Mouse (Mus musculus) thymus, postnatal 25 days (tissue): ENCODE results near the gene Clpsl2.

Source experiments
- DNase-seq: peaks from one replicate; pipeline ENCODE4 v3.0.0; 2022

Gene Clpsl2

GRCm38 (mm10) chr17:28561613-28562012 is 12.4 kb downstream of the Clpsl2 start:
- DNase-seq: no peak

- DNase-seq: no peak
Observed at GRCm38 (mm10) chr17:28565181-28565580, 16.0 kb downstream of the Clpsl2 start.

GRCm38 (mm10) chr17:28567541-28567940 is 18.3 kb downstream of the Clpsl2 start:
- DNase-seq: no peak

- no peak for DNase-seq
Observed at GRCm38 (mm10) chr17:28571868-28572267, 22.7 kb downstream of the Clpsl2 start.

GRCm38 (mm10) chr17:28572521-28572920 is 23.3 kb downstream of the Clpsl2 start:
- no peak for DNase-seq

- no peak for DNase-seq
Observed at GRCm38 (mm10) chr17:28572941-28573340, 23.7 kb downstream of the Clpsl2 start.

GRCm38 (mm10) chr17:28575244-28576125 is 26.3 kb downstream of the Clpsl2 start, which contains the start of gene Lhfpl5:
Lhfpl5 (plus strand) TSS chr17:28575641.
- DNase-seq: peak; percentile 67

GRCm38 (mm10) chr17:28580396-28580795 is 31.2 kb downstream of the Clpsl2 start:
- peak; percentile 38 for DNase-seq

- DNase-seq: no peak
Observed at GRCm38 (mm10) chr17:28581056-28581455, 31.8 kb downstream of the Clpsl2 start.

- DNase-seq: no peak
Observed at GRCm38 (mm10) chr17:28586509-28586908, 37.3 kb downstream of the Clpsl2 start.

- DNase-seq: no peak
Observed at GRCm38 (mm10) chr17:28588591-28588990, 39.4 kb downstream of the Clpsl2 start.

GRCm38 (mm10) chr17:28590596-28590995 is 41.4 kb downstream of the Clpsl2 start:
- DNase-seq: no peak

GRCm38 (mm10) chr17:28591476-28591875 is 42.3 kb downstream of the Clpsl2 start:
- no peak for DNase-seq

- peak; percentile 79 for DNase-seq
Observed at GRCm38 (mm10) chr17:28592998-28593397, 43.8 kb downstream of the Clpsl2 start.

- no peak for DNase-seq
Observed at GRCm38 (mm10) chr17:28593965-28594364, 44.8 kb downstream of the Clpsl2 start.

GRCm38 (mm10) chr17:28600780-28601179 is 51.6 kb downstream of the Clpsl2 start:
- DNase-seq: no peak

- DNase-seq: no peak
Observed at GRCm38 (mm10) chr17:28601557-28602250, 52.5 kb downstream of the Clpsl2 start.
